Mouse (Mus musculus) ES-E14 (cell line): ENCODE measurements around the gene Nicn1. TPM values are rescaled to one million over a fixed set of nuclear protein-coding genes. Genes with fewer than 3 reads are reported as not detected.

Experiments
- DNase-seq: peaks from one replicate; pipeline ENCODE4 v3.0.0-alpha.2; 2013; ENCODE audit warnings: low read depth, low spot score
- H3K27ac ChIP-seq: 2 replicates; pipeline ENCODE4 v1.5.1; 2012; ENCODE audit warnings: low read depth, mild to moderate bottlenecking, low read length, moderate library complexity, mixed read lengths; ENCODE audit not compliant: poor library complexity, insufficient read depth, severe bottlenecking
- H3K36me3 ChIP-seq: 2 replicates; pipeline ENCODE4 v1.6.1; 2012; ENCODE audit warnings: mild to moderate bottlenecking, low read length, moderate library complexity, mixed read lengths; ENCODE audit not compliant: control insufficient read depth, poor library complexity, insufficient read depth, severe bottlenecking
- H3K4me1 ChIP-seq, 2 experiments: fragments of 150-350 bp in 1 of 2; sonication (generic) in 1 of 2; 2 replicates each; pipeline ENCODE4 v1.6.1; 2012; ENCODE audit warnings: low read length in 2 of 2, mild to moderate bottlenecking in 1 of 2, mixed read lengths in 1 of 2; ENCODE audit not compliant: control insufficient read depth in 2 of 2, insufficient read depth in 2 of 2, poor library complexity in 1 of 2
- H3K4me3 ChIP-seq, 2 experiments: fragments of 150-350 bp in 1 of 2; sonication (generic) in 1 of 2; 2 replicates each; pipeline ENCODE4 v1.5.1; 2012; ENCODE audit warnings: low read length in 2 of 2, low read depth in 1 of 2, mild to moderate bottlenecking in 1 of 2, mixed read lengths in 1 of 2; ENCODE audit not compliant: insufficient read depth in 1 of 2, poor library complexity in 1 of 2, severe bottlenecking in 1 of 2
- H3K9ac ChIP-seq: 2 replicates; pipeline ENCODE4 v1.6.1; 2012; ENCODE audit warnings: low read depth, mild to moderate bottlenecking, low read length, mixed read lengths; ENCODE audit not compliant: poor library complexity, insufficient read depth, severe bottlenecking
- H3K9me3 ChIP-seq: fragments of 150-350 bp; sonication (generic); 2 replicates; pipeline ENCODE4 v1.6.1; 2012; ENCODE audit warnings: low read depth, mild to moderate bottlenecking, low read length; ENCODE audit not compliant: control insufficient read depth, insufficient read depth
- CHD2 ChIP-seq: IDR thresholded peaks from 2 replicates; pipeline ENCODE4 v1.6.1; 2014; ENCODE audit warnings: mild to moderate bottlenecking, low read depth, low read length, inconsistent platforms
- HCFC1 ChIP-seq: IDR thresholded peaks from 2 replicates; pipeline ENCODE4 v1.6.1; 2012; ENCODE audit warnings: low read length, inconsistent platforms, borderline replicate concordance; ENCODE audit not compliant: insufficient read depth
- MAFK ChIP-seq: IDR thresholded peaks from 2 replicates; pipeline ENCODE4 v1.6.1; 2014; ENCODE audit warnings: mild to moderate bottlenecking, low read depth, low read length, inconsistent platforms; ENCODE audit not compliant: insufficient read depth
- ZC3H11A ChIP-seq: IDR thresholded peaks from 2 replicates; pipeline ENCODE4 v1.6.1; 2012; ENCODE audit warnings: low read depth, mild to moderate bottlenecking, inconsistent platforms, low read length, borderline replicate concordance
- ZNF384 ChIP-seq: IDR thresholded peaks from 2 replicates; pipeline ENCODE4 v1.6.1; 2012; ENCODE audit warnings: low read depth, low read length, inconsistent platforms
- in situ Hi-C, 2 experiments: fragments of 600-800 bp; cut with MboI; formaldehyde crosslinking; loops; one replicate each; pipeline ENCODE4 v1.15.1; 2025; ENCODE audit warnings: low sequenced_read_pairs in 2 of 2, inconsistent platforms in 1 of 2; ENCODE audit not compliant: unreplicated experiment in 2 of 2
- total RNA-seq: library from RNA; depleted of rRNA; stranded (reverse); fragments of 300-350 nt; gene quantifications from 2 replicates; pipeline ENCODE4 v1.2.3, GENCODE M21; 2012

Nicn1 gene
- total RNA-seq, 1 experiment, result 9.2 TPM

GRCm38 (mm10) chr9:108289347-108289746, 882 bp upstream of the Nicn1 start:
- peaks cover 0 to 3% of the 10 kb centered on the region in 2 experiments; a peak in 1 of 4 replicates for H3K4me1 ChIP-seq
- H3K9ac ChIP-seq, result no peak overlapping the region; the same call in 1 of the 2 replicates
- H3K27ac ChIP-seq, result no peak overlapping the region
- in situ Hi-C loops, result no loop called here
- peak overlapping the region in 1 of 2 experiments; percentile 74; a peak in 2 of 4 replicates for H3K4me3 ChIP-seq
- TF ChIP-seq ZNF384 (peak; percentile 64; the same call in 1 of the 2 replicates), CHD2 (no peak)
- no peaks in the 10 kb centered on the region for H3K9me3 ChIP-seq
- DNase-seq, result no peak
- no peaks in the 10 kb centered on the region for H3K36me3 ChIP-seq

- TF ChIP-seq CHD2, result no peak
- no peak for TF ChIP-seq ZC3H11A
- no peak for TF ChIP-seq HCFC1
- TF ChIP-seq ZNF384, result no peak
- TF ChIP-seq MAFK, result no peak
- DNase-seq, result no peak
- in situ Hi-C loops, result no loop called here
- Histone ChIP-seq H3K9ac (peak overlapping the region; percentile 51; the same call in 1 of the 2 replicates), H3K36me3 (no peaks in the 10 kb centered on the region), H3K4me1 (peaks cover 0 to 4% of the 10 kb centered on the region in 2 experiments; a peak in 1 of 4 replicates), H3K9me3 (no peaks in the 10 kb centered on the region), H3K27ac (no peak overlapping the region), H3K4me3 (peak overlapping the region; percentile 74 to 80)
Observed at GRCm38 (mm10) chr9:108290773-108291172, 544 bp downstream of the Nicn1 start.

GRCm38 (mm10) chr9:108296453-108297355, 6.5 kb downstream of the Nicn1 start, which contains the start of gene Amt:
Gene Amt, plus strand, starts transcription at chr9:108296853.
- peaks cover 15% of the 10 kb centered on the region for H3K36me3 ChIP-seq

DNA sequence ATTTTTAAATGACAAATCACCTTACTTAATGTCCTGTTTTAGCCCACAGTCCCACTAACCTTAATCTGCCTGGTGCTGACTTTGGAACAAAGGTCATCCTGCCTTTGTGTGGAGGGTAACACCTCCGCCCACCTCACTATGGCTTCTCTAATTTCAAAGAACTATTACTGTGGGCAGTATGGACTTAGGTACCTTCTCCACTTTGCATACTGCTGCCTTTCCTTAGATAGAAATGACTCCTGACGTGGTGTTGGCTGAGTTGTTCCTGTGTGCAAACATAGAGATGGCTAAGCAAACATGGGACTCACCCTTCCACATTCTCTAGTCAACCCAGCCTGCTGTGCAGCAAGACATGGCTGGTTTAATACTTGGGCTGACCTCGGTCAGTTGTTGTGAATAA, 11.6 kb downstream of the Nicn1 start:
- TF ChIP-seq HCFC1, result no peak
- no peak for TF ChIP-seq MAFK
- TF ChIP-seq CHD2, result no peak
- no peak for TF ChIP-seq ZNF384
- no peak for TF ChIP-seq ZC3H11A
- Histone ChIP-seq H3K9me3 (no peaks in the 10 kb centered on the region), H3K4me3 (no peak overlapping the region), H3K36me3 (peaks cover 27% of the 10 kb centered on the region), H3K9ac (no peak overlapping the region), H3K27ac (no peak overlapping the region), H3K4me1 (peaks cover 0 to 9% of the 10 kb centered on the region in 2 experiments; a peak in 1 of 4 replicates)
- in situ Hi-C loops, result no loop called here
- no peak for DNase-seq

More at GRCm38 (mm10) chr9:108296453-108297355, 6.5 kb downstream of the Nicn1 start, which contains the start of gene Amt:
- peak; percentile 94 for TF ChIP-seq HCFC1
- TF ChIP-seq ZC3H11A, result no peak
- in situ Hi-C loops, result no loop called here
- Histone ChIP-seq H3K4me1 (peaks cover 0 to 10% of the 10 kb centered on the region in 2 experiments; a peak in 1 of 4 replicates), H3K9ac (peak within 1 kb of the TSS; percentile 67), H3K27ac (peak within 1 kb of the TSS; percentile 66; the same call in 1 of the 2 replicates), H3K9me3 (no peaks in the 10 kb centered on the region), H3K4me3 (peak within 1 kb of the TSS; percentile 58 to 76)
- DNase-seq, result peak; percentile 98

DNA sequence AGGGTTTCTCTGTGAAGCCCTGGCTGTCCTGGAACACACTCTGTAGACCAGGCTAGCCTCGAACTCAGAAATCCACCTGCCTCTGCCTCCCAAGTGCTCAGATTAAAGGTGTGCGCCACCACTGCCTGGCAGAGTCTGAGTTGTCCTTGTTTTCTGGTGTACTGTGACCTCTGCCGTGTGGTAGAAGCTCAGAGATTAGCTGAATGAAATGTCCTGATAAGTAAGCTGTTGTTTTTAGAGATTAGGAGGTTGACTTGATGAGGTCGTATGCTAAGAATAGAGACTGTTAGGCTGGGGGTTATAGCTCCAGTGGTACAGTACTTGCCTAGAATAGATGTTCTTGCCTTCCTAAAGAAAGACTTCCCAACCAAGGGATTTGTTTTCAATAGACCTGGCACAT, 14.5 kb downstream of the Nicn1 start:
- no peak overlapping the region for H3K9ac ChIP-seq
- TF ChIP-seq MAFK (no peak), HCFC1 (no peak), ZC3H11A (no peak), CHD2 (no peak), ZNF384 (no peak)
- no peak for DNase-seq
- H3K4me3 ChIP-seq, result no peak overlapping the region
- peaks cover 7 to 9% of the 10 kb centered on the region in 2 experiments; a peak in 3 of 4 replicates for H3K4me1 ChIP-seq
- in situ Hi-C loops, result no loop called here
- H3K27ac ChIP-seq, result no peak overlapping the region
- no peaks in the 10 kb centered on the region for H3K9me3 ChIP-seq
- H3K36me3 ChIP-seq, result peaks cover 23% of the 10 kb centered on the region
